Mouse (Mus musculus): ENCODE data around the gene Dcakd.

Dcakd gene

GRCm38 (mm10) chr11:103028176-103028891 is at the start of gene Dcakd, which contains the start of gene Nmt1:
TSS of gene Dcakd (minus strand) at chr11:103028333.
TSS of gene Nmt1 (plus strand) at chr11:103028190.
- DNase-seq (ENCODE audit: low spot score), result peak; percentile 99

DNA sequence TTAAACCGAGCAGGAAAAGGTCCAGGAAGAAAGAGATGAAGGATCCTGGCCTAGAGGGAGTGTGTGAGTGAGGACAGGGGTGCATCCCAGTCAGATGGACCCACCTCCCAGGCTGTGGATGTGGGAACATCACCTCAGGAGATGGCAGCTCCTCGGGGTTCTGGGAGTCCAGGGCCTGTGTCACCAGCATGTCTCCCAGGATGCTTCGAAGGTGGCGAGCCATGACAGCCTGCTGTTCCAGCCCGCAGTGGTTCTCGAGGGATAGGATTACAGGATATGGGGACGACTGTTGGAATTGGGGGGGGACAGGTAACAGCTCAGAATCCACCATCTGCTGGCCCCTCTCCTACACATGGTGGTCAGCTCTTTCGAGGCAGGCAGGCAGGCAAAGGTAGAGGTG is 48.4 kb upstream of the Dcakd start:
- no peak for DNase-seq (ENCODE audit: low spot score)

DNA sequence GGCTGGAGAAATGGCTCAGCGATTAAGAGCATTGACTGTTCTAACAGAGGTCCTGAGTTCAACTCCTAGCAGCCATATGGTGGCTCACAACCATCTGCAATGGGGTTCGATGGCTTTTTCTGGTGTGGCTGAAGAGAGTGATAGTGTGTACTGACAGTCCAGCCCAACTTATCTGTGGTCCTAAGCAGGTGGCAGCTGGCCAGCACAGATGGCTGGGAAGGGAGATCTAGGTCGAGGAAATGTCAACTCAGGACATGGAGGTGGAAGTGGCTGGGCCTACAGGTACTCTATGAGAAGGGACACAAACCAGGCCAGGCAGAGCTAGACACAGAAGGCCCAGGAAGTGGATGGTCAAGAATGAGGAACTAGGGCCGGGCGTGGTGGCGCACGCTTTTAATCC is 47.9 kb upstream of the Dcakd start:
- DNase-seq (ENCODE audit: low spot score), result no peak

GRCm38 (mm10) chr11:103074796-103075323 is 46.7 kb upstream of the Dcakd start:
- peak; percentile 52 for DNase-seq (ENCODE audit: low spot score)

DNA sequence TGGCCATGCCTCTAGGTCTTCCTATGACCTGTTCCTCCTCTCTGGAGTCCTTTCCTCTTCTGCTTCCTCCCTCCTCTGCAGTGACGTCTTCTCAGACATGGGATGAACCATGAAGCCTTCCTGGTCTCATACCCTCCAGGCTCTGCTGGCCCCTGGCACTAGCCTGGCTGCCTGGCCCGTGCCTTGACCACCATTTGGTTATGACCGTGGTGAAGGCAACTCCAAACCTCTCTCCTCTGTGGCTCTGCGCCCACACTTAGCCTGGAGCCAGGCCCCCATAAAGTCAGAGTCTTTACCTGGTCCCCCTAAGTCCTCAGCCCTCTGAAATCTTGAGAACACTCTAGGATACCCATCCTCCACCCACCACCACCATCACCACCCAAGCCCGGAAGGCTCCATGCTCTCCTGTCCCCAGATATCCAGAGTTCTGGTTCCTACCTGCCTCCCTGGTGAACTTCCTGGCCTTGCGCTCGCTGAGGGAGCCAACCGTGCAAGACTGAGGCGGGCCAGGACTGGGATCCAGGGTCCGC is 46.1 kb upstream of the Dcakd start:
- DNase-seq (ENCODE audit: low spot score), result no peak

DNA sequence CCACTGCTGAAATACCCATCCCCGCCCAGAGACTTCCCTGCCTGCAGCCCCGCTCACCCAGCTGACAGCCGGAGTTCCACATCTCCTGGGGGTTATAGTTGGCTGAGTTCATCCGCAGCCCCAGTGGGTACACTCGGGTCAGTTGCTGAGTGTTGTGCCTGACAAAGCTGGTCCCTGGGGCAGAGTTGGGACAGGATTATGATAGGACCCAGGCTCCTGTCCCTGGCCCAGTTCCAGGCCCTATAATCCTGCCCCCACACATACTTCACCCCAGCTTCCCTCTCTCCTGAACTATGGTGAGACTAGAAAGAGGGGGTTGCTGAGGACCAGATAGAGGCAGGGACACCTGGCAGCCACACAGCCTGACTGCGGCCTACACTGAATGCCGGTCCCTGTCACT is 45.5 kb upstream of the Dcakd start:
- DNase-seq (ENCODE audit: low spot score), result no peak

DNA sequence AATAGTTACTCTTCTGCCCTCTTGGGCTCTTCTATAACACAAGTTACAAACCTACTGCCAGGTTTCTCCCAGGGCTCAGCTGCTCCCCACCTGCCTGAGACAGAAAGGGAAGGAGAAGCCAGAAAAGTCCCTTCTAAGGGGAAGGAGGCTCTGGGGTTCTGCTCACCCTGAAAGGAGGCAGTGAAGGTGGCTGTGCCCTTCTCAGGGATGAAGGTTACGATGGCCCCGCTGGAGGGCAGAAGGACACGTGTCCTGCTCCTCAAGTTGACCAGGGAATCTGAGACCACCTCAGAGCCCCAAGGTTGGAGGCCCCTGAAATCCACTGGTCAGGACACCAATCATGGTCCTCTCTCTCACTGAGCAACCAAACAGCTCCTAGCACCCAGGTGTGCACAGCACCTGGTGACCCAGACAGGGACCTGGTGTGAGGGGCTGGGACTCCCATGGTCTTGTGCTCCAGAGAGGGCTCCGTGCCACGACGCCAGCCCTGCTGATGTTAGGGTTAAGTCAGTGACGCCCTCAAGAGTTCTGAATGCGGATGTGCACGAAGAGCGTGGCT is 42.3 kb upstream of the Dcakd start:
- DNase-seq (ENCODE audit: low spot score), result no peak

GRCm38 (mm10) chr11:103069731-103070130 is 41.6 kb upstream of the Dcakd start:
- DNase-seq (ENCODE audit: low spot score), result no peak

GRCm38 (mm10) chr11:103068884-103069283 is 40.8 kb upstream of the Dcakd start:
- no peak for DNase-seq (ENCODE audit: low spot score)

GRCm38 (mm10) chr11:103068272-103068671 is 40.1 kb upstream of the Dcakd start:
- DNase-seq (ENCODE audit: low spot score), result no peak

DNA sequence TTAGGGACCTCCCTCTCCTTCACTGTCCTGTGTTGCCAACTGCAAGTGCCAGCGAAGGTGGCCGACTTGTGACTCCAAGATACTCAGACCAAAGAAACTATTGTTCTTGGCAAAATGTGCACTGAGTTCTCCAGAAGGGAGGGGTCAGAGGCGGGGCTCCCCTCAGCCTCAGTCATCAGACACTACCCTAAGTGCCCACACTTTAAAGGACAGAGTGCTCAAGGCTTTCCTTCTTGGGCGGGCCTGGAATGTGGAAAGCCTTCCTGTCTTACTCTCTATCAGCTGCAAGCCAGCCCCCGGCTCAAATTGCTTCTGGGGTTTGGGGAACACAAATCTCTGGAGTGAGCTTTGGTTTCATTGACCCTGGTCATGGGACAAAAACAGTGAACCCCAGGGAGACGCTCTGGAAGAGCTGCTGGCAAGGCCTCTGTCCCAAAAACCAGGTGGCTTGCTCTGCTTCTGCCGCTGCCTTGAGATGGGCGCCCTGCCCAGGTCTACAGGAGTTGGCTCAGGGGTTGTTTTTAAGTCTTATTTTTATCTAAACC is 39.4 kb upstream of the Dcakd start:
- DNase-seq (ENCODE audit: low spot score), result peak; percentile 79

DNA sequence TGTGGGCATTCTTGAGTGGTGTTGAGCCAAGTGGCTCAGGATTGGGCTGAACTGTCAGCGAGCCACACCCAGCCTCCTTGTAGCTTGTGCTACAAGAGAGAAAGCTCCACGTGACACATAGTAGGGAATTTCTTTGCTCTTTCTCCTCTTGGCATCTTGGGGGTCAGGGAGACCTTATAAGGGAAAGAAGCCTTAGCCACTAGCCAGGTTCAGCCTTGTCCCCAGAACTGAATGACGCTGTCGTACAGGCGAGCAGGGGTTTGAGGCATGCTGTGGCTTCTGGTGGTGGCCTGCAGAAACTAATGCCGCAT is 38.9 kb upstream of the Dcakd start:
- DNase-seq (ENCODE audit: low spot score), result no peak

DNA sequence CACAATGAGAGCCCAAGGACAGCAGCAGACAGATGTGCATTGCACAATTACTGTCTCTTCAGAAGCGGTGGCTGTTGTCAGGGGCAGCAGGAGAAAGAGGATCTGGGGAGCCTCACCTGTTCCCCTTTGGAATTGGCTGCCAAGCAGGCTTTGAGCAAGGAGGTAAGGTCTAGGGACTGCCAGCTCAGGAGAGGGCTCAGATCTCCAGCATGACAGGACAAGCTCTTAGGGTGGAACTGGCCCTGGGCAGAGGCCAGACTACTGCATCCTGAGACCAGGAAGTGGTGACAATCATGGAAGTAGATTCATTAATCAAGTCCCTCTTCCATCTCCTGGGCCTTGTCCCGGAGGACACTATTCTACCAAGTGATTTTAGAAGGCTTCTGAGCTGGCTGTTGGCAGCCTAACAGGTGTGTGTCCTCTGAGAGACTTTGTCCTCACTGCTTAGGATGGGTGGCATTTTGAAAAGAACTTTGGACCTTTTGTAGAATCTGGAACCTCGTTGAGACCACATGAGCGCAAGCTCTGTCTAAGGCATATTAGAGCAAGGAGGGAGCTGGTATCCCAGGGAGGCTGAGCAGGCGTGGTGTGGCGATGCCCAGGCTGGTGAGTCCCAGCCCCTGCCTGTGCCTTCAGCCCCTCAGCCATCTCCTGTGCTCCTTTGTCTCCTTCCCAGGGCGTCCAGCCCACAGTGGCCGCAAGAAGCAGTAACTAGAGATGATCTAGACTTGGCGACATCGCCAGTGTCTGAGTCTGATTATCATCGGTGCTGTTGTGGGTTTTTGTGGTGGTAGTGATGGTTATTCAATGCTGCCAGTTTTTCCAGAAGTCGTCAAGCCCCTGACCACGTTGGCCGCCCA is 38.3 kb upstream of the Dcakd start:
- DNase-seq (ENCODE audit: low spot score), result no peak

DNA sequence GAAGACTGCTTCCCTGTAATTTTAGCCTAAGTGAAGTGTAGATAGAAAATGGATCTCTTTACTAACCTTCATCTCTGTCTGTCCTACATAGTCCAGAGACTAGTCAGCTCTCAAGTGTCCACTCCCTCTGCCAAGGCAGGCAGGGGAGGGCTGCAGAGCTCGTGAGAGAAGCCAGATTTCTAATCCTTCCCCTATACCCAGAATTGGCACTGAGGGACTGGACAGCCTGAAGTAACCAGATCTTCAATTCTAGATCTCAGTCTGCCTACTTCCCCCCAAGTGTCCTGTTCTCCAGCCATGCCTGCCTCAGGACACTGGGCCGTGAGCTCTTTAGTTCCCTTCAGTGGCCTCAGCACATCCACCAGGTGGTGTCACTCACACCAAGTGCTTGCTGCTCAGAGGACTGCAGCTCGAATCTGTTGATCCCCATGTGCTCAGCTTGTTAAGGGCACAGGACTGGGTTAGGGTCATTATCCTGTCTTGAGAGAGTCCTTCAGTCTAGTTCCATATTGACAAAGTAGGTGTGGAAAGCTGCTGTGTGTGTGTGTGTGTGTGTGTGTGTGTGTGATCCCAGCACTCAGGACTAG is 30.5 kb upstream of the Dcakd start:
- DNase-seq (ENCODE audit: low spot score), result no peak

DNA sequence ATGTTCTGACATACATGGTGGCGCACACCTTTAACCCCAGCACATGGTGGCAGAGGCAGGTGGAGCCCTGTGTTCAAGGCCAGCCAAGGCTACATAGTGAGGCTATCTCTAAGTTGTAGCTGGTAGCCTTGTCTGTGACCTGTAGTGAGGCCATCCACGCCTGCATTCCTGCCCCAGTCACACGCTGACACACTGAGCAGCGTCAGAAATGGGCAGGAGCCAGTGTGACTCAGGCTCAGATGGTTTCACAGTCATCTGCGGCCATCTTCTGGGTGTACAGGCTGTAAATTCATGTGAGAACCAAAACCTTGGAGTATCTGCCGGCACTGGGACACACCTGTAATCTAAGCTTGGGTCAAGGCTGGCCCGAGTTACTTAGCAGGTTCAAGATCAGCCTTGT is 28.5 kb upstream of the Dcakd start:
- no peak for DNase-seq (ENCODE audit: low spot score)

- peak; percentile 76 for DNase-seq (ENCODE audit: low spot score)
Observed at GRCm38 (mm10) chr11:103054798-103055197, 26.7 kb upstream of the Dcakd start.

DNA sequence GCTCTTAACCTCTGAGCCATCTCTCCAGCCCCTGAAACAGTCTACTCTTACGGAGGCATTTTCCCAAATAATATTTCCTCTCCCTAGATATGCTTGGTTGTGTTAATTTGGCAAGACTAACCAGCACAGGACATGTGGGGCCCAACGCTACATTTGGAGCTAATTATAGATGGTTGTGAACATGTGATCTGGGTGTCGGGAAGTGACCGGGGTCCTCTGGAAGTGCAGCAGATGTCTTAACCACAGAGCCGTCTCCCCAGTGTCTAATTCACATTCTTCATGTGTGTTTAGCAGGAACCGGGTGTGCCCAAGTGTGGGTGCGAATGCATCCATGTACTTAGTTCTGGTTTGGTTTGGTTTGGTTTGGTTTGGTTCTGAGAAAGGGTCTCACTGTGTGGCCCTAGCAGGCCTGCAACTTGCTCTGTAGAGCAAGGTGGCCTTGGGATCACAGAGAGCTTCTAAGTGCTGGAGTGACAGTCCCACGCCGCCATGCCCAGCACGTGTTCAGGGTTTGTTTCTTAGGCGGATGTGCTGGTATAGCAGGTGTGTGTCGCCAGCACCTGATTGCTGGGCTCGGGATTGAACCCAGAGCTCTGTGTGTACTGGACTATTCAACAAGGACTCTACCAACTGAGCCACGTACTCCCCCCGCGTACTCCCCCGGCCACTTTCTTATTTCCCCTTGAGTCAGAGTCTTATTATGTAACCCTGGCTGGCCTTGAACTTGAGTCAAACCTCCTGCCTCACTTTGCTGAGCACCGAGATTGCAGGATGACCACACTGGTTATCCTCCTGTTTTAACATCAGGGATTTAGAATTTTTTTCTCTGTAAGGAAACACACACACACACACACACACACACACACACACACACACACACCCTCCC is 25.3 kb upstream of the Dcakd start:
- no peak for DNase-seq (ENCODE audit: low spot score)

GRCm38 (mm10) chr11:103052078-103052477 is 23.9 kb upstream of the Dcakd start:
- no peak for DNase-seq (ENCODE audit: low spot score)

GRCm38 (mm10) chr11:103051249-103051691 is 23.1 kb upstream of the Dcakd start:
- peak; percentile 83 for DNase-seq (ENCODE audit: low spot score)

GRCm38 (mm10) chr11:103050153-103050552 is 22.0 kb upstream of the Dcakd start:
- DNase-seq (ENCODE audit: low spot score), result no peak

DNA sequence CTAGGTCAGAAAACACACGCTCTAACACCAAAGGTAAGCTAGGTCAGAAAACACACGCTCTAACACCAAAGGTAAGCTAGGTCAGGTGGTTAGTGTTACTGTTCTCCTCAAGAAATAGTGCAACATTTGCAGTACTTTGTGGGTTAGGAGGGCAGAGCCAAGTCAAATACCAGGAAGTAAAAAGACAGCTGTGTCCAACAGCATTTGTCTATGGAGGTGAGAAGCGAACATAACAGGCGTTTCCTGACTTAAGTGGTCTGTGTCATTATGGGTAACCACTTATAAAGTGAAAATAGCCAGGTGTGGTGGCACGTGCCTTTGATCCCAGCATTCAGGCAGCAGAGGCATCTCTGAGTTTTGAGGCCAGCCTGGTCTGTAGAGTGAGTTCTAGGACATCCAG is 21.5 kb upstream of the Dcakd start:
- peak; percentile 37 for DNase-seq (ENCODE audit: low spot score)

Data from lung, postnatal 25 days (tissue).